Mouse (Mus musculus): ENCODE data around the gene Nxpe3.
"Not testable (repeated sequence)": the region's sequence is repeated elsewhere in the genome, so short reads cannot be mapped to it uniquely, and the experiment has no call there.

Gene Nxpe3

GRCm38 (mm10) chr16:55838129-55838509 is 57.0 kb downstream of the Nxpe3 start:
- no peak for DNase-seq (ENCODE audit: low spot score in 2 of 2)

GRCm38 (mm10) chr16:55837653-55838052 is 57.4 kb downstream of the Nxpe3 start:
- DNase-seq (ENCODE audit: low spot score in 2 of 2): not testable (repeated sequence)

GRCm38 (mm10) chr16:55837168-55837567 is 57.9 kb downstream of the Nxpe3 start:
- no peak for DNase-seq (ENCODE audit: low spot score in 2 of 2)

- no peak for DNase-seq (ENCODE audit: low spot score in 2 of 2)
Measured at GRCm38 (mm10) chr16:55835798-55836197, 59.3 kb downstream of the Nxpe3 start.

DNA sequence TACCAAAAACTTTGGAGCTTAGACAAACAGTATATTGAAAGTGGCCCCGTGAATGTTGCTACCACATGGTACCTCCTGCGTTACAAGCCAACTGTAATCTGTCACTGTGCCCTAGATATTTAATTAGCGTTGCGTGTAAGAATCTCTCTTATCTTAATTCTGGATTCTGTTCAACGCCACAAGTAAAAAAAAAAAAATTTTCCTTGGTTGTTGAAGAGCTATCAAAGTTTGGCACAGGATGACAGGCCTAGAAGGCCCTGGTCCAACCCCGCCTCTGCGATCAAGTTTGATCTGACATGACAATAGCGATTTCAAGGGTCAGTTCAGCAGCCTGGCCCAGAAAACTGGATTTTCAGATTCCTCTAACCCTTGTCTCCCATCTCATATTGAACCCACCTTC is 62.5 kb downstream of the Nxpe3 start:
- DNase-seq (ENCODE audit: low spot score in 2 of 2): no peak

- DNase-seq (ENCODE audit: low spot score in 2 of 2): no peak
Measured at GRCm38 (mm10) chr16:55832040-55832439, 63.0 kb downstream of the Nxpe3 start.

DNA sequence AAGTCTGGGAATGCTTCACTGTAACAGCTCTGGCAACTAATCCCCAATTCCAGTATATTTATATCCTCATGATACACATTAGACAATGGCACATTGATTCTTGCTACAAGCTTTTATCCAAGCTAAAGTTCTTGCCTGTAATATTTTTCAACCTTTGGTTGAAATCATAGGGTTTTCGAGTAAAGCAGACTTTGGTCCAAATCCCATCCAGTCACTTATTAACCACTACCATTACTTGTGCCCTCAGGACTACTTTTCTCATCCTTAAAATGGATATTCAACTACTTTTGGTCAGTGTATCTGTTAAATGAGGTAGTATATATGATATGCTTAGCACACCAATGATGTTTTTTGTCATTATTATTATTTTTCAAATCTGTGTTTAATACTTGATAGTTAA is 63.6 kb downstream of the Nxpe3 start:
- no peak for DNase-seq (ENCODE audit: low spot score in 2 of 2)

DNA sequence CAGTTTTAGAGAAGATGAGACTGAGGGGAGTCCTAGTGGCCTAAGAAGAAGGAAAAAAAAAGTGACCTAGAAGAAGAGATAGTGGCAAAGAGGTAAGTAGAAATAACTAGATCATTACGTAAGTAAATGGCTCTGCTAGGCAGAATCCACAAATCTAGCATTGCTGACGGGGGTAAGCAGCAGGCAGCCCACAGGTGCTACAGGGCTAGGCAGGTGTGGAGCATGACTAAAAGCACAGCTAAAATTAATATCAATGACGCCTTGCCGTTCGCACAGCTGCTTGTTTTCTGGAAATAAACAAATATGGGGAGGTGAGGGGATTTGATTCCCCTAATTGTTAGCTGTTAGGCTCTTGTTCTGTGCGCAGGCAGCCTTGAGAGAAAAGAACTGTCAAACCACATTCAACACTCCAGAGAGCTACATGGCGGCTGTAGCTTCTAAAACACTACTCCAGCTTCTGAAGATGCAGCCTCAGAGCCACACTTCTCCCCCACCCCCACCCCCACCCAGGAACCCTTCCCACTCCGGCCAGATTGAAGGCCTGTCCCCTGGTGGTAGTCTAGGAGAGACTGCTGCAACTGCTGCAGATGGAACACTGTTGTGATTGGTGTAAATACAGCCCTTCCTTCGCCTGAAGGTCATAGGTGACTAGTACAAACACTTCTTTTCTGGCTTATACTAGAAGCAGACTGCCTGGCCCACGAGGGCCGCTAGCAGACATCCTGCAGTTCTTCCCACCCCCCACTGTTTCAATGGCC is 71.5 kb downstream of the Nxpe3 start:
- no peak for DNase-seq (ENCODE audit: low spot score in 2 of 2)

- DNase-seq (ENCODE audit: low spot score in 2 of 2): no peak
Measured at GRCm38 (mm10) chr16:55822741-55823397, 72.2 kb downstream of the Nxpe3 start.

GRCm38 (mm10) chr16:55821997-55822740 is 72.9 kb downstream of the Nxpe3 start:
- DNase-seq (ENCODE audit: low spot score in 2 of 2): peak; percentile 74 to 77

GRCm38 (mm10) chr16:55821571-55821981 is 73.5 kb downstream of the Nxpe3 start:
- peak in 1 of 2 experiments; percentile 44 for DNase-seq (ENCODE audit: low spot score in 2 of 2)

DNA sequence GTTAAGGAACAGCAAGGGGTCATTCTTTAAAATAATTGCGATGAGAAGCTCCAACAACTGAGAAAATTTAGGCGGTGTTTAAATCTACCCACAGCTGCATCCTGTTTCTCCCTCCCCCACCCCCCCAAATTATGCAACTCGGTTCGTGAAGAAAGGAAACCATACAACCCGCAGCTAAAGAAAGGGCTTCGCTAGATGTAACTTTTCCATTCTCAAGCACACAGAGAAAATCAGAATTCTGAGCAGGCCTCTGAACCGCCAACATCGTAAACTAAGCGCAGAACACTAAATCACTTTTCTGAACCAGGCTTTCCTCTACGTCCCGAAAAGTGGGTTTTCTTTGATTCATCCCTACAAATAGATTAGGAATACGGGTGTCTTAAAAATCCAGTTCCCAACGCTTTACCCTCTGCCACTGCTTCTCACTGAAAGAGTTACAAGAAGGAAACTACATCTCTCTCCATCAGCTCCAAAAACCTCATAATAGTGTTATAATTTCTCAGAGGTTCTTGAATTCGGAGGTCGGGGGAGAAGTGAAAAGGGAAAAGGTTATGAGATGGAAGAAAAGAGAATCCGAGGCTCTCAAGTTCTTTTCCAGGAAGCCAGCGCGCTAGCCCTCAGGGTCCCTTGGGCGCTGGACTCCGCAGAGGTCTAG is 74.0 kb downstream of the Nxpe3 start:
- peak; percentile 17 to 46 for DNase-seq (ENCODE audit: low spot score in 2 of 2)

- DNase-seq (ENCODE audit: low spot score in 2 of 2): peak; percentile 11 to 23
Measured at GRCm38 (mm10) chr16:55820161-55820915, 74.7 kb downstream of the Nxpe3 start.

DNA sequence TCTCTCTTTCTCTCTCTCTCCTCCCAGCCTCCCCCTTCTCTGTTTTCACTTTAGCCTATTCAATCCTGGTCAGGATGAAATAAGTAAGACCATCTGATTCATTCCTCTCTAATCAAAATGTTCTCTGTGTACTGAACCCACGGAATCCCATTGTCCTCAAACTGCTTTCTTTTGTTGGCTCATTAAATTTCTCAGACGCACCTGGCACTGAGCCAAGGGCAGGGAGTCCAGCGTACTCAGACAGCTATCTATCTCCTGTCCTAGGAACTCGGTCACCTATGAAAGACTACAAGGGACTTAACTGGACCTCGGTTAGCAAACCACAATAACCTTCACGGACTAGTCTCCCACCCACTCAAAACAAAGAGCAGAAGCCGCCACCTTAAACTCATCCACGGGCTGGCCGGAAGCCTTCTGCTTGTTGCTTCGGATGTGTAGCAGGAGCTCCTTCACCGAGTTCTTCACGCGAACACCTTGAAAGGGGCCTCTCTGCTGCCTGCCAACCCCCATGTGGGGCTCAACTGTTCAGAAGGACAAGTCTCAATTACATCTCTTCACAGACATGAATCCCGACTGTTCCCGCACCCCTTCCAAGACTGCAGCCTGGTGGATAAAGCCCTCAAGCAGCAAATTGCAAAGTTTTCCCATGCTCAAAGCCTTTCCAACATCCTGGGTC is 75.8 kb downstream of the Nxpe3 start:
- DNase-seq (ENCODE audit: low spot score in 2 of 2): no peak

GRCm38 (mm10) chr16:55817717-55818515 is 77.2 kb downstream of the Nxpe3 start:
- no peak for DNase-seq (ENCODE audit: low spot score in 2 of 2)

- no peak for DNase-seq (ENCODE audit: low spot score in 2 of 2)
Measured at GRCm38 (mm10) chr16:55816202-55816941, 78.7 kb downstream of the Nxpe3 start.

GRCm38 (mm10) chr16:55815466-55815865 is 79.6 kb downstream of the Nxpe3 start:
- no peak for DNase-seq (ENCODE audit: low spot score in 2 of 2)

GRCm38 (mm10) chr16:55814686-55815085 is 80.4 kb downstream of the Nxpe3 start:
- no peak for DNase-seq (ENCODE audit: low spot score in 2 of 2)

DNA sequence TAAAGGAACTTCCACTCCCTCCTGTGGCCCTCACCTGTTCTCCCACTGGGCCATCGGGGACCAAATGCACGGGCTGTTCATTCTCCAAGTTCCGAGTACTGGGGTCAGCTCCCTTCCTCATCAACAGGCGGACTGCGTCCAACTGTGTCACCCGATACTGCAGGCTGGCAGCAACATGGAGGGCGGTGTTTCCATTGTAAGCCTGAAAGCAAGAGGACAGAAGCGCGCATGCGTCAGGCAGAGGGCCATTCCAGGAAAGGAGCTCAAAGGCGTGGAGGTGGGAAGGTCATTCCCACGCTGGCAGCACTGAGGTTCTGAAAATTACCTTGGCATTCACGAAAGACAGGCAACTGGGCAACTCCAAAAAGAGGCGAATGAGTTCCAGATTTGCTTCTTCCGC is 81.2 kb downstream of the Nxpe3 start:
- no peak for DNase-seq (ENCODE audit: low spot score in 2 of 2)

Measured in thymus, postnatal 10 days (tissue).